Mouse (Mus musculus) limb, embryonic 11.5 days (tissue): Measurements from ENCODE around the gene Gm5294. TPM values are rescaled to one million over a fixed set of nuclear protein-coding genes. Genes with fewer than 3 reads are reported as not detected.
A peak's percentile ranks its signal among the peaks of the same experiment; 100 is the strongest.

Experiments
- ATAC-seq: fragments of 200-750 bp; cut with Nextera tagmentation; 2 replicates; pipeline ENCODE4 v1.8.0; 2017; ENCODE audit warnings: low read depth; ENCODE audit not compliant: insufficient number of reproducible peaks, low FRiP score, low TSS enrichment
- DNase-seq: peaks from one replicate; pipeline ENCODE4 v3.0.0-alpha.2; 2015; ENCODE audit warnings: low spot score
- H3K27ac ChIP-seq: fragments of 300-500 bp; sonication (generic); replicated peaks from 2 replicates; pipeline ENCODE4 v1.5.1; 2014; ENCODE audit warnings: low read depth, mild to moderate bottlenecking, low read length
- H3K27me3 ChIP-seq: fragments of 300-500 bp; sonication (generic); 2 replicates; pipeline ENCODE4 v1.6.1; 2014; ENCODE audit warnings: mild to moderate bottlenecking, low read length, mixed read lengths; ENCODE audit not compliant: control insufficient read depth, insufficient read depth
- H3K36me3 ChIP-seq: fragments of 300-500 bp; sonication (generic); 2 replicates; pipeline ENCODE4 v1.6.1; 2014; ENCODE audit warnings: mild to moderate bottlenecking, low read length, moderate library complexity, mixed read lengths; ENCODE audit not compliant: control insufficient read depth, insufficient read depth
- H3K4me1 ChIP-seq: fragments of 300-500 bp; sonication (generic); 2 replicates; pipeline ENCODE4 v1.6.1; 2014; ENCODE audit warnings: low read length, mixed read lengths; ENCODE audit not compliant: control insufficient read depth, insufficient read depth
- H3K4me2 ChIP-seq: fragments of 300-500 bp; sonication (generic); 2 replicates; pipeline ENCODE4 v1.6.1; 2014; ENCODE audit warnings: low read depth, mild to moderate bottlenecking, moderate library complexity; ENCODE audit not compliant: severe bottlenecking
- H3K4me3 ChIP-seq: fragments of 300-500 bp; sonication (generic); 2 replicates; pipeline ENCODE4 v1.5.1; 2014; ENCODE audit warnings: low read depth, low read length
- H3K9ac ChIP-seq: fragments of 300-500 bp; sonication (generic); 2 replicates; pipeline ENCODE4 v1.6.1; 2014; ENCODE audit warnings: mild to moderate bottlenecking, low read length
- H3K9me3 ChIP-seq: fragments of 300-500 bp; sonication (generic); 2 replicates; pipeline ENCODE4 v1.6.1; 2016; ENCODE audit warnings: low read length; ENCODE audit not compliant: control insufficient read depth
- WGBS: fragments of 180-500 bp; shearing (Covaris S2); extraction: QIAGEN DNeasy Blood & Tissue Kit; methylation state at CpG from one replicate; pipeline ENCODE4 v1.1.7; 2014; 5-methylcytosine and 5-hydroxymethylcytosine counted together
- polyA plus RNA-seq: library from polyadenylated mRNA; unstranded; fragments of >200 nt; fragmentation: Nextera tagmentation; extraction: Ambion mirVana; gene quantifications from 2 replicates; pipeline ENCODE4 v1.2.1, GENCODE M21; 2014

Gene Gm5294
- polyA plus RNA-seq, 1 experiment from 2014 or later: not detected

GRCm38 (mm10) chr5:138833406-138833805 lies 13.5 kb downstream of the Gm5294 start:
- ATAC-seq (no peak), DNase-seq (no peak)
- no peaks in the 10 kb centered on the region for H3K27me3 ChIP-seq
- no peak overlapping the region for H3K4me2 ChIP-seq
- no peak overlapping the region for H3K9ac ChIP-seq
- H3K4me1 ChIP-seq: no peaks in the 10 kb centered on the region
- no peaks in the 10 kb centered on the region for H3K9me3 ChIP-seq
- no peak overlapping the region for H3K4me3 ChIP-seq
- H3K27ac ChIP-seq: no peak overlapping the region
- H3K36me3 ChIP-seq: no peaks in the 10 kb centered on the region
- 38% methylated on average over 6 of the region's 6 CpGs for WGBS

DNA sequence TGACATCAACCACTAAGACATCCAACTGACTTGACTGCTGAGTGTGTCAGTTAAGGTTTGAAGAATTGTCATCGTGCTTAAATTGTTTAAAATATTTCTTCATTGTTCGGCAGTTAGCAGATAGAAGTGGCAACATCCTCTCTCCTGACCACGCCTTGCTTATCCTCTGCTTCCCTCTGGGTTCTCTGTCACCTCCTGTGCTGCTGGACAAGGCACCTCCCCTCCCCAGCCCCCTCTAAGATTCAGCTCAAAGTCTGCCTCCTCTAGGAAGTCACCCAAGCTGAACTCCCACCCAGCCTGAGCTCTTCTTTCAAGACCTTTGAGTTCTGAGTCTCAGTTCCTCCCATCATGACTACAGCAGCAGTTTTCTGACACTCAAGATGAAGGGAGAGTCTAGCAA lies 15.0 kb downstream of the Gm5294 start:
- WGBS: 82% methylated on average over 3 of the region's 3 CpGs
- H3K4me2 ChIP-seq: no peak overlapping the region
- H3K4me3 ChIP-seq: no peak overlapping the region
- no peaks in the 10 kb centered on the region for H3K36me3 ChIP-seq
- no peak for DNase-seq
- no peak for ATAC-seq
- H3K27me3 ChIP-seq: no peaks in the 10 kb centered on the region
- H3K9ac ChIP-seq: no peak overlapping the region
- H3K27ac ChIP-seq: no peak overlapping the region
- no peaks in the 10 kb centered on the region for H3K9me3 ChIP-seq
- no peaks in the 10 kb centered on the region for H3K4me1 ChIP-seq

- ATAC-seq: no peak
- H3K4me3 ChIP-seq: no peak overlapping the region
- whole genome bisulfite sequencing: 93% methylated on average over 4 of the region's 4 CpGs
- no peak overlapping the region for H3K9ac ChIP-seq
- H3K4me1 ChIP-seq: no peaks in the 10 kb centered on the region
- DNase-seq: no peak
- no peak overlapping the region for H3K27ac ChIP-seq
- no peak overlapping the region for H3K4me2 ChIP-seq
- no peaks in the 10 kb centered on the region for H3K27me3 ChIP-seq
- H3K9me3 ChIP-seq: no peaks in the 10 kb centered on the region
- no peaks in the 10 kb centered on the region for H3K36me3 ChIP-seq
These were observed 21.1 kb downstream of the Gm5294 start for GRCm38 (mm10) chr5:138840981-138841380.

DNA sequence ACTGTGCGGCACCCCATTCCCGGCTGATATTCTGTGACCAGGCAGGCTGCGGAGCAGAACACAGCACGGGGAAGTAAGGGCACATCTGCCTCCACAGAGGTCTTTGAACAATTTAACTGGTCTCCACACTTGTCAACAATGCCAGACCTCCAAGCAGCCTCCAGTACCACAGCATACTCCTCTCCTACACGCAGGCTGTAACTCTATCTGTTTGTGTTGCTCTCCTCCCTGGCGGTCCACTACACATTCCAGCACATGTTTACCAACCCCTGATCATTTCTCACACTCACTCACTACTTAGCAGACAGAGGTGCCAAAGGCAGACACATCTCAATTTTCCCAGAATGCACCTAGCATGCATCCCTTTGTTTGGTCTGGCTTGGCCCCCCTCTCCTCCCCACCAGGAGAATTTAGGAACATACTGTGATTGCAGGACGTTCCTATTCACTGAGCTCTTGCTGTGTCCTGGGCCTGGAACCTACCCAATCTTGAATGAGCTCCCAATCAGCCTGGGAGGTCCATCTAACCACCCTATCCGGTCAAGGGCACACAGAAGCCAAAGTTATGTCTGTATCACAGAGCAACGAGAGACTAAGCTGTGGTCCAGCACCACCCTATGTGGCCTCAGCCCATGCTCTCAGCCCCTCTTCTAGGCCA lies 23.4 kb downstream of the Gm5294 start:
- no peak overlapping the region for H3K9ac ChIP-seq
- no peak overlapping the region for H3K4me2 ChIP-seq
- whole genome bisulfite sequencing: 79% methylated on average over 9 of the region's 9 CpGs
- no peak overlapping the region for H3K27ac ChIP-seq
- ATAC-seq: no peak
- H3K36me3 ChIP-seq: no peaks in the 10 kb centered on the region
- H3K4me1 ChIP-seq: no peaks in the 10 kb centered on the region
- no peak for DNase-seq
- H3K4me3 ChIP-seq: no peak overlapping the region
- H3K9me3 ChIP-seq: no peaks in the 10 kb centered on the region
- no peaks in the 10 kb centered on the region for H3K27me3 ChIP-seq

DNA sequence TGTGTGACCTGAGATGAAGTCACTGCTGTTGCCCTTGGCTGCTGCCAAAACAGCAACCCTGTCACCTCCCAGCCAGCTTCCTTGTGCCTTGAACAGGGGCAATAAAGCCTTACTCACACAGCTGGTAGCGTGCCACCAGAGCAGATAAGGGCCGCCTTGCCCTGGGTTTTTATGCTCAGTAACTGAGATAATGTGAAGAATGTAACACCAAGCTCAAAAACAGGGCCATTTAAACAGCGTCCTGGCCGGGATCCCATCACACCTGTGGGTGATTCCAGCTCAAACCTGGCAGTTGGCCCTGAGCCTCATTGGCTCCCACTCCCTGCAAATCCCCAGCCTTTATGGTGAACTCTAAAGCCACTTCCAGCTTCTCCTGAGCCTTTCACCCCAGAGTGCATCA lies 26.6 kb downstream of the Gm5294 start:
- H3K4me2 ChIP-seq: no peak overlapping the region
- H3K9ac ChIP-seq: no peak overlapping the region
- no peaks in the 10 kb centered on the region for H3K4me1 ChIP-seq
- no peak overlapping the region for H3K27ac ChIP-seq
- H3K9me3 ChIP-seq: no peaks in the 10 kb centered on the region
- no peak overlapping the region for H3K4me3 ChIP-seq
- WGBS: 43% methylated on average over 4 of the region's 4 CpGs
- no peaks in the 10 kb centered on the region for H3K36me3 ChIP-seq
- no peaks in the 10 kb centered on the region for H3K27me3 ChIP-seq
- DNase-seq: no peak
- no peak for ATAC-seq

- Histone ChIP-seq H3K4me2 (no peak overlapping the region), H3K27me3 (no peaks in the 10 kb centered on the region), H3K27ac (no peak overlapping the region), H3K36me3 (no peaks in the 10 kb centered on the region), H3K4me1 (no peaks in the 10 kb centered on the region), H3K9me3 (no peaks in the 10 kb centered on the region), H3K4me3 (no peak overlapping the region), H3K9ac (no peak overlapping the region)
- ATAC-seq (peak; percentile 55), DNase-seq (peak; percentile 96)
- whole genome bisulfite sequencing: 6% methylated on average over 7 of the region's 7 CpGs
These were observed 28.2 kb downstream of the Gm5294 start for GRCm38 (mm10) chr5:138848102-138848501.

DNA sequence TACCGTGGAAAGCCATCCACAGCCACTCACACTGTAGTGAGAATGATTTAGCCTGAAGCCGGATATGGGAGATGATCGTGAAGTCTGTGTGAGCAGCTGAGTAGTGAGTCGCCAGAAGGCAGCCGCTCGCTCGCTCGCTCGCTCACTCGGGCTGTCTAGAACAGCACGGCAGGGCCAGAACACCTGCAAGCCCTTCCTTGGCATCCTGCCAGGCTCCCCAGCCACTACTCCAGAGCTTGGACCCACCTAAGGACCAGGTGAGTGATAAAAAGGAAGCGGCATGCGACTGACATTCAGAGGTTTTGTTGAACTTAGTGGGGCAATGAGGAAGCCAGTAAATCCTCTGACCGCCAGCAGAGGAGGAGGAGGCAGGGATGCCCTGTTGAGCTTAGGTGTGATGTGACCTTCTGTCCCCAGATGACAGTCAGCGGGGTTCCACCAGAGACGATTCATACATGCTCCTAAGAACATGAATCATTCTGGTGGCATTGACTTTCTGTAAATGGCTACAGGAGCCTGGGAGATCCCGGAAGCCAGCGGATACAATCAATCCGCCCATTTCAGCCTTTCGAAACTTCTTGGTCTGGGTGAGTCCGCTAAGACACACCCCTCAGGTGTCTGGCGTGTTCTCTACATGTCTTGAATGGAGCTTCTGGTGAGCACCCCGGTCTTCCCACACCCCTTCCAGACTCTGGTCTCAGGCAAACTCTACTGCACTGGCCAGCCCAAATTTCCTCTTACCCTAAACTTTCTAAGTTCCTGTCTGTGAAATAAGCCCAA lies 30.0 kb downstream of the Gm5294 start:
- no peaks in the 10 kb centered on the region for H3K27me3 ChIP-seq
- ATAC-seq (no peak), DNase-seq (no peak)
- no peaks in the 10 kb centered on the region for H3K9me3 ChIP-seq
- H3K27ac ChIP-seq: no peak overlapping the region
- no peak overlapping the region for H3K4me3 ChIP-seq
- H3K36me3 ChIP-seq: no peaks in the 10 kb centered on the region
- WGBS: 77% methylated on average over 23 of the region's 23 CpGs
- no peaks in the 10 kb centered on the region for H3K4me1 ChIP-seq
- no peak overlapping the region for H3K9ac ChIP-seq
- H3K4me2 ChIP-seq: no peak overlapping the region

GRCm38 (mm10) chr5:138850462-138850844 lies 30.6 kb downstream of the Gm5294 start:
- Histone ChIP-seq H3K9ac (no peak overlapping the region), H3K27ac (no peak overlapping the region), H3K4me3 (no peak overlapping the region), H3K9me3 (no peaks in the 10 kb centered on the region), H3K27me3 (no peaks in the 10 kb centered on the region), H3K4me1 (no peaks in the 10 kb centered on the region), H3K4me2 (no peak overlapping the region), H3K36me3 (no peaks in the 10 kb centered on the region)
- WGBS: 88% methylated on average over 5 of the region's 5 CpGs
- no peak for ATAC-seq
- DNase-seq: no peak
